Mouse (Mus musculus): ENCODE measurements at regions not wholly inside any gene's neighbourhood (a gene's known extent, or its start where the extent isn't known, plus 50 kb on each side); places are given as distances from the start of the nearest gene placed in this dataset.

DNA sequence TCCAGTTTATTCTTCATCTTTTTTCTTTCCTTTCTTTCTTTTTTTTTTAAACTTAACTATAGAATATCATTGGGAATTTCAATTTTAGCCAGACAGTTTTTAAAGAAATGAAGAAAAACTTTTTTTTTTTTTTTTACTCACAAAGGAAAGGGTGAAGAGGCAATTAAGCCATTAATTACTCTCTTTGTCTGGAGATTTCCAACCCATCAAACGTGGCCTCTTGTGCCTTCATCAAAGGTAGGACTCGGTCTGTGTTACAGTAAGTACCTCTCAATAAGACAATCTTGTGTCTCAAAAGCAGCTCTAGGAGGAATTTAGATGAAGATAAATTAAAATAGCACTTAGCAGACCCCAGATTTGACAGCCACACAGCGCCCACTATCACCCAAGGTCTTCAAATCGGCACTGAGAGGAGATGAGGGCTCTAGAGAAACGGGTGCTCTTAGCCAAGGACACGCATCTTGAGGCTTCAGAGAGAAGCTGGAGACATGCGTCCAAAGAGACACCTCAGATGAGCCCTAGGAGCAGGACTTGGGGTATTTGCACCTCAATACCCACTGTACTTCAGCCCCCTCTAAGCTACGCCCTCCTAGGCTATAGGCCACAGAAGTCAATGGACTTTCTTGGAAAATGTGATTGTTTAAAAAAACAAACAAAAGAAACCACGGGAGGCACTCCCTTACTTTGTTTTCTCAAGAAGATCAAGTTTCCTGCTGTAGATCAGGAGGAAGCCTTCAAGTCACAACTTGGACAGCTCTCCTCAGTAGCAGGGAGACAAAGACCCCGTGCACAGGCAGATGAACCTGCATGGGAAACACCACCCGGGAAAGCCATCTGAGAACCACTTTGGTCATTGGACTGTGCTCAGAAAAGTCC, 176.8 kb upstream of the Spred2 start:
- DNase-seq (ENCODE audit: low spot score in 2 of 2), result no peak

DNA sequence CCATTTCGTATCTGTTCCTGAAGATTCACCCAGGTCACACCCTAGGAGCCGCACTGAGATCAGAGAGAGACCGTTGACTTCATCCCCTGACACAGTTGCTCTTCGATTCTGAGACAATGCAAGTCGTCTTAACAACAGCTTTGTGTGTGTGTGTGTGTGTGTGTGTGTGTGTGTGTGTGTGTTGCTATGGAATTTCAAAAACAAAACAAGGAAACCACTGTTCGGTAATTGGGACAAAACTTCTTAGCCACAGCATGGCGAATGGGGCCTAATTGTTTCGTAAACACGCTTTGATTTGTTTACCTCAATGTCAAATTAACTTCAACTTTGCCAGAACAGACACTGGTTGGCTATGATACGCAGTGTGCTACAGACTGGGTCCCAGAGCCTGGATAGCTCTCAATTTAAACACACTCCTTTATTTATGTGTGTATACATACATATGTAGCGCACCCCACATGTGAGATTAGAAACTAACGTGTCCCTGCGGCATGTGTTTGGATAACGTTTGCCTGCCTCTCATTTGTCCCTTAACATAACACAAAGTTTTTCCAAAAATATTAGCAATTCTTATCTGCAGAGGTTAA, 176.1 kb upstream of the Spred2 start:
- no peak for DNase-seq (ENCODE audit: low spot score in 2 of 2)

DNA sequence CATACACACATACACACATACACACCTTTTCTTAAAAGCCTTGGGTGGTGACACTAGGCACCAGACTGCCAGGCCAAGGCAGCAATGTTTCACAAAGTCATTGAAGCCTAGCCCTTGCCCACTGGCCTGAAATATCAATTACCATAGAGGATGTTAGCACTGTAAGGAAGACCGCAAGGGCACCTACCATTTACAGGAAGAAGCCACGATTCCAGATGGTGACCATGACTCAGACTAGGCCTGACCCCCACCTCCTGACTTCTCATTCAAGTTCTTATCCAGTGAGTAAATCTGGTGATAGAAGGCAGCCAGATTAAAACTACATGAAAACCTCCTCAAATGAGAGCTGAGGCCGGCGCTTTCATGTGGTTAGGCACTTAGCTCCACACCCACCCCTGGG, 165.3 kb upstream of the Spred2 start:
- DNase-seq (ENCODE audit: low spot score in 2 of 2), result no peak

- peak in 1 of 2 experiments; percentile 11 for DNase-seq (ENCODE audit: low spot score in 2 of 2)
These were observed 163.1 kb upstream of the Spred2 start for GRCm38 (mm10) chr11:19760861-19761693.

DNA sequence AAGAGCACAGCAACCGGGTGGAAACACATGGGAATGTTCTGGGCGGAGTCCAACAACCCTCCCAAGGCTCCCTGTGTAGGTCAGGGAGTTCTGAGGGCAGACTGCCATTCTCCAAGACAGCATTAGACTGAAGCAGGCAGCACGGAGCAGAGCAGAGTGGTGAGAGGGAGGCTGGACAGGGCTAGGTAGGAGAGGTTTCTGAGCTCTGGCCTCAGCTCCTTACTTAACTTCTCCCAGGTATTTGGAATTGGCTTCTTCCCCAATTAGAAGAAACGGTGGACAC, 162.5 kb upstream of the Spred2 start:
- no peak for DNase-seq (ENCODE audit: low spot score in 2 of 2)

GRCm38 (mm10) chr11:19767316-19767715, 156.9 kb upstream of the Spred2 start:
- DNase-seq (ENCODE audit: low spot score in 2 of 2), result no peak

DNA sequence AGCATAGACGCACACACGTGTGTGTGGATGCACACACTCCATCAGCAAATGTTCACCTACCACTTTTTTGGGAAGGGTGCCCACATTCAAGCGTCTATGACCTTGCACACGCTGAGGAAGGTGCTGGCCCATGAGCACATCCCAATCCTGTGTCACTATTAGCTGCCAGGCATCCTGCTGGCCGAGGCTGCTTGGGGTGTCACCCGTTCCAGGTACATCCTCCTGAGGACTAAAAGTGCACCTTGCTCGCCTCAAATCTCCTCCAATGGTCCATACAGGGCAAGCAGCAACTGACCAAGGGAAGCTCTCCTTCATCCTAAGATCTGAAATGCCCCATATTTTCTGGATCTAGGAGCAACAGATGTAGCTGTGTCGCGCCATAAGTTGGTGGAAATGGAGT, 156.3 kb upstream of the Spred2 start:
- DNase-seq (ENCODE audit: low spot score in 2 of 2), result no peak

GRCm38 (mm10) chr11:19768962-19769361, 155.2 kb upstream of the Spred2 start:
- no peak for DNase-seq (ENCODE audit: low spot score in 2 of 2)

- DNase-seq (ENCODE audit: low spot score in 2 of 2), result no peak
These were observed 150.2 kb upstream of the Spred2 start for GRCm38 (mm10) chr11:19774010-19774409.

DNA sequence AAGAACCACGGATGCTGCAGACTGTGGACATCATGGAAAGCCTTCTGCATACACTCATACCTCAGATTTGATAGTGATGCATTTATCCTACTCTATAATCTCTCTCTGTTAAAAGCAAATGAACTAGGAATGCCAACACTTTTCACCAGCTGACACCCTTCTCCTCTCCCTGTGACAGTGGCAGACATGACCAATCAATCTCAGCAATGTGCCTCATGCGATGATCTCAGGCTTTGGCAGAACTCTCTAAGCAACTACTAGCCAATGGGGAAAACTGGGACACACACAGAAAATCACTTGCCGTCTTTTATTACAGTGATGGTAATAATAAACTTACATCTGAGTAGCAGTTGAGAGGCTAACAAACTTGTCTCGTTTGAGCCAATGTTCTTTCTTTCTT, 148.4 kb upstream of the Spred2 start:
- no peak for DNase-seq (ENCODE audit: low spot score in 2 of 2)

DNA sequence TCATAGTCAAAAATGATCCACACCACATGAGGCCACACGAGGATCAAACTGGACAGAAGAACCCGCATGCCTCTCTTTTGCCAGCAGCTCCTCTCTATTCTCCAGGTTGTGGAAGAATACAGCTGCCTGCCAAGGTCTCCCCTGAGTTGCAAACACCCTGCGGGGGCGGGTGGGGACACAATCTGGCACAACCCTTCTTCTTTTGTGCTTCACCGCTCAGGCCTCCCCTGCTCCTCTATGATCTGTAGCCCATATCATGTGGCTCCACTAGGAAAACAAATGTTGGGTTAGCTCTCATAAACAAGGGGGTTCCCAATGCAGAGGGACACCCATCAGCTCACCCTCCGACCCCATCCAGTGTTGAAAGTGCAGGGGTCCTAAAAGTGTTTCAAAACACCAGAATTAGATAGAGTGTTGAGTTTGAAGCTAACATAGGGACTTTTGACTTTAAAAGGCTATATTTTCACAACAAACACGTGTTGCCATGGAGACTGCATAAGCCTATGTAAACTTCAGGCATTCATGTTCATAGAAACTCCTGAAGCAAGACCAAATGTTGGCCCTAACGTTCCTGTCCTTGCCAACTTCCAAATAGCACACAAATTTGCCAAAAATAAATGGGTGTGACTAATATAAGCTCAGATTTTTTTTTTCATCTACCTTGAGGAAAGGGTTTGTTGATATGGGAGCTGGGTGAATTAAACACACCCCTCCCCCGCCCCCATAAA, 147.5 kb upstream of the Spred2 start:
- DNase-seq (ENCODE audit: low spot score in 2 of 2), result no peak

DNA sequence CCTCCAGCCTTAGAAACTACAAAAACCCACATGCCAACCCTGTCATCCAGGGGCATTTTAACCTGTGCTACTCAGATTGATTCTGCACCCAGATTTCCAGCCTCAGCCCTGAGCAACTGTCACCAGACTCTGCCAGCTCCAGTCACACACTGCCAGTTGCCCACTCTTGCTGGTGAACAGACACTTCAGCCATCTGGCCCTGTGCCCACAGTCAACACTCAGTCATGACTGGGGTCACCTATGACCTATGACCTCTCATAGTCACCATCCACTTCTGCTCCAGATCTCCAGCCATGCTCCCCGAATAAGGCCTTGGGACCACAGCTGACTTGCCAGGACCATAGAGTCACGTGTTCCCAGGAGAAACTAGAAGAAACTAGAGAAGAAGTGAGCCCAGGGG, 146.0 kb upstream of the Spred2 start:
- DNase-seq (ENCODE audit: low spot score in 2 of 2), result no peak

DNA sequence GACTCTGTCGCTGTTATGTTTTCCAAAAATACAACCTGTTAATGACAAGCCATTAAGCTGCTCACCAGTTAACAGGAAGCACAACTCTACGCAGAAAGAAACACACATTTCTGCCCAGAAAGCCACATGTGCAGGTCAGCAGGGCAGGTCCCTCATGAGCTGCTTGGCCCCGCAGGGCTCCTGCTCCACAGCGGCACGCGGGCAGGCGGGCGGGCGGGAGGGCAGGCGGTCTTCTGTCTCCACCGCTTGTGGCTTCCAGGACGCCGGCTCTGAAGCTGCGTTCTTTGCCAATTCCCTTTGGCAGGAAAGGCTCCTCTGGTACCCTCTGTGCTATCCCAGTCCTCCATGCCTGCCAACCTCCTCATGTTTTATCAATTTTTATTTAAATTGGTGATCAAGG, 139.1 kb upstream of the Spred2 start:
- no peak for DNase-seq (ENCODE audit: low spot score in 2 of 2)

DNA sequence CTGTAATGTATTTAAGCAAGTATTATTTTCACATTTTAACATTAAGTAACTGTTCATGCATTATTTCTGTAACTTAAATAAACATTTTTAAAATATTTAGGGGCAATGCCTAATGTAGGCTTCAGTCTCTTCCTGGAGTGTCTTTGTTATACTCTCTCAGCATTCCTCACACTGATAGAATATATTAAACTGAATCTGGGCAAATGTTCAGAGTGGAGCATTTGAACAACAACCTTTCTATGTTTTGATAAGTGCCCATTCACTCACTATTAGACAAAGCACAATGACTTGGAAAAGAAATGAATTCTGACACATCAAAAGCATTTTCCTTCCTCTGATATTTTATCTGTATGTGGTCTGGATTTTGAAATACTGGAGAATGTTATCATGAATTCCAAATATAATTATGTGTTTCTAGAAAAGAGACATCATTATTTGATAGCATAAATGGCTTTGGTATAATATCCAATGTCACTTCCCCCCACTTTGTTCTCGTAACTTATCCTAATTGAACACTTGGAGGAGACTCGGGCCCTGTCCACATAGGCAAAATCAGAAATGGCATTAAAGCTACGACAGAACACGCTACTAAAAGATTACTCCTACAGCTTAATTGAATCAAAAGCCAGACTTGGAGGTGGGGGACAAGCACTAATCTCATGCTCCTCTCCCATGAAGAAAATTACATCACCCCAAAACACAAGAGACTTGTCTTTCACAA, 127.1 kb upstream of the Spred2 start:
- no peak for DNase-seq (ENCODE audit: low spot score in 2 of 2)

DNA sequence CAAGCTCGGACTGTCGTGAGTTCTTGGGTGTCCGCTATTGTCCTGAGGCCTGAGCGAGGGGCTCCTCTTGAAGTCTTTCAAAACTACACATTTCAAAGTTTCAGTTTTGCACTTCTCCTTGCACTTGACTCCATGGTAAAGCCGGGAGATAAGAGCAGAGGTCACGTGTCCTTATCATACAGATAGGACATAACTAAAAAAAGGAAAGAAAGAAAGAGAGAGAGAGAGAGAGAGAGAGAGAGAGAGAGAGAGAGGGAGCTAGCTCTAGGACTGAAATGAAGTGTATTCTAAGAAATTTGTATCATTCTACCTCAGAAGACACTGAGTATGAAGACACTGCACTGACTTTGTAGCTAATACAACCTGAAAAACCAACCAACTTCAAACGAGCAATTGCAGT, 114.8 kb upstream of the Spred2 start:
- DNase-seq (ENCODE audit: low spot score in 2 of 2), result no peak

- DNase-seq (ENCODE audit: low spot score in 2 of 2), result no peak
These were observed 112.7 kb upstream of the Spred2 start for GRCm38 (mm10) chr11:19811271-19811991.

GRCm38 (mm10) chr11:19811992-19812690, 112.0 kb upstream of the Spred2 start:
- no peak for DNase-seq (ENCODE audit: low spot score in 2 of 2)

DNA sequence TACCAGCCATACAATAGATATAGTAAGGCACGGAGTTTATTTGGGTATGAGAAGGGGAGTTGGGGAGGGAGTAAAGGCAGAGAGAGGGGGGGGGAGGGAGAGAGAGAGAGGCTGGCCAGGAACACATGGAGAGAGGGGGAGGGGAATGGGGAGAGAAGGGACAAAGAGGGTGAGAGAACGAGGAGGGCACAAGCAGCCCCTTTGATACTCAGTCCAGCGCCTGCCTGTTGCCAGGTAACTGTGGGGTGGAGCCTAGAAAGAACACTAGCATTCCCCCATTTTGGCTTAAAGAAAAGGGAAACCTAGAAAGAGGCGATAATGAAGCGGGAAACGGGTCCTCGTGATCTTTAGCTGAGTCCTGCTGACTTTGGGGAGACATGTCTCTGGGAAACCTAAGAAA, 110.6 kb upstream of the Spred2 start:
- no peak for DNase-seq (ENCODE audit: low spot score in 2 of 2)

DNA sequence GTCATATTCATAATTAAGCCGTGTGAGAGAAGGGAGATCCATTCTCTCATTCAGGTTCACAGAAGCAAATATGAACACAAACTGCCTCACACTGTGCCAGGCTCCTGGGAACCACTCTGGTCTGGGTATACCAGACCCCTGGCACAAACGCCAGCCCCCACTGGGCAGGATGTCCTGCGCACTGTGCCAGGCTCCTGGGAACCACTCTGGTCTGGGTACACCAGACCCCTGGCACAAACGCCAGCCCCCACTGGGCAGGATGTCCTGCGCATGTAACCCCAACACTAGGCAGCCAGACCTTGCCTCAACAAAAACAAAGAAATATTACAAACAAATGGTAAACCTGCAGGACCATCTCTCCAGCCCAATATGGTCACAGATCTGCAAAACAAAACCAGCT, 101.2 kb upstream of the Spred2 start:
- no peak for DNase-seq (ENCODE audit: low spot score in 2 of 2)

DNA sequence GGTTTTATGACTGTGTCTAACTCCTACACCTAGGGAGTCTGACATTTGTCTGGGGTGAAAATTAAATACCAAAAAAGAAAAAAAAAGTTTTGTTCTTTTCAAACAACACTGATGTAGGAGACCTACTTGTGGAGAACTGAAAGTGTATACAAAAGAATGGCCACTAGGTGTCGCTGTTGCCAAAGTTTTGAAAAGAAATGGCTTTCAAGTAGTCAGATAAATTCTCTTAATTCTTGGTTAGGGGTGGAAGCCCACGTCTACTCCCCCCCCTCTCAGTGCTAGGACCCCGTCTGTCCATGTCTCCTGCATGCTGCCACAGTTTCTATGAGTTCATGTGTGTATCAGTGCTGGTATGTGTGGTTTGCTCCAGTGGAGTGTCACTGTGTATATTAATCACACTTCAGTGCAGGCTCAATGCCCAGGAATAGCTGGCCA, 100.7 kb upstream of the Spred2 start:
- DNase-seq (ENCODE audit: low spot score in 2 of 2), result peak; percentile 26 to 38
